Mouse (Mus musculus): ENCODE measurements at regions not wholly inside any gene's neighbourhood (a gene's known extent, or its start where the extent isn't known, plus 50 kb on each side); places are given as distances from the start of the nearest gene placed in this dataset.
"Not testable (repeated sequence)": the region's sequence is repeated elsewhere in the genome, so short reads cannot be mapped to it uniquely, and the experiment has no call there.

DNA sequence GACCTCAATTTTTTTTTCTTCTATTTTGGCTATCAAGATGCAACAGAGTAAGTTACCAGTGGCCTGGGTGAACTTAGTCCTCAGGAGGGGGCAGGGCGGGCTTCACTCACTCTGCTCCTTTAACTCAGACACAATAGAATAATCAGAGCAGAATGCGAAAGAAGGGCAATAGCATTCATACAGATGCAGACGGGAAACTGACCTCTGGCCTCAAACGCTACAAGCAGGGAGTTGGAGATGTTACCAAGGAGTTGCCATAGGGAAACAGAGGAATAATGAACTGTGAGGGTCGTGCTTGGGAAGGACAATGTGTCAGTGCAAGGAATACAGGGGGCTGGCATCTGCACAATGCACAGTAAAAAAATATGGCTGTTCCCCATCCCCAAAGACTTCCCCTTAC is 116.3 kb downstream of the Cand1 start:
- Histone ChIP-seq H3K36me3 (ENCODE audit: control insufficient read depth, insufficient read depth, low read length) (no peaks in the 10 kb centered on the region), H3K4me3 (ENCODE audit: low read depth, low read length) (no peak overlapping the region), H3K9ac (replicated peaks; ENCODE audit: low read depth, low read length) (no peak overlapping the region), H3K9me3 (ENCODE audit: control insufficient read depth, low read length) (no peaks in the 10 kb centered on the region), H3K4me1 (ENCODE audit: control insufficient read depth, insufficient read depth, low read length) (no peaks in the 10 kb centered on the region), H3K4me2 (ENCODE audit: low read depth, low read length) (no peak overlapping the region), H3K27ac (ENCODE audit: low read depth, low read length) (no peak overlapping the region), H3K27me3 (ENCODE audit: control insufficient read depth, insufficient read depth, low read length) (no peaks in the 10 kb centered on the region)
- ATAC-seq (ENCODE audit: low read depth): no peak
- 16% methylated on average over 5 of the region's 5 CpGs for WGBS

DNA sequence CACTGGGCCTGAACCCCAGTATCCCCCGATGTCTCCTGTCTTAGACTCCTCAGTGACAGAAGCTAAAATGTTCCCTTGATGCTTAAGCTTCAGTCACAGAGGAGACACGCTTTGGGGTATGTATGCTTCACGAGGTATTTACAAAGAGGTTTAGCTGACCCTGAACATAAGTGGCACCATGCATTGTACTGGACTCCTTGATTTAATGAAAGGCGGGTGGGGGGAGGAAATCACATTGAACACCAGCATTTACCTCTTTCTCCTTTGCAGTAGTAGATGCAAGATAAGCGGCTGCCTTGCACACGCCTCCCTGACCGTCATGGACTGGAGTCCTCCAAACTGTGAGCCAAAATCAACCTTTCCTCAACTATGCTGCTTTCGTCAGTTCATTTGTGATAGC is 117.5 kb downstream of the Cand1 start:
- Histone ChIP-seq H3K9me3 (ENCODE audit: control insufficient read depth, low read length) (no peaks in the 10 kb centered on the region), H3K36me3 (ENCODE audit: control insufficient read depth, insufficient read depth, low read length) (no peaks in the 10 kb centered on the region), H3K4me3 (ENCODE audit: low read depth, low read length) (no peak overlapping the region), H3K27me3 (ENCODE audit: control insufficient read depth, insufficient read depth, low read length) (no peaks in the 10 kb centered on the region), H3K27ac (ENCODE audit: low read depth, low read length) (no peak overlapping the region), H3K9ac (replicated peaks; ENCODE audit: low read depth, low read length) (no peak overlapping the region), H3K4me2 (ENCODE audit: low read depth, low read length) (no peak overlapping the region), H3K4me1 (ENCODE audit: control insufficient read depth, insufficient read depth, low read length) (no peaks in the 10 kb centered on the region)
- ATAC-seq (ENCODE audit: low read depth): no peak
- 86% methylated on average over 8 of the region's 8 CpGs for WGBS

DNA sequence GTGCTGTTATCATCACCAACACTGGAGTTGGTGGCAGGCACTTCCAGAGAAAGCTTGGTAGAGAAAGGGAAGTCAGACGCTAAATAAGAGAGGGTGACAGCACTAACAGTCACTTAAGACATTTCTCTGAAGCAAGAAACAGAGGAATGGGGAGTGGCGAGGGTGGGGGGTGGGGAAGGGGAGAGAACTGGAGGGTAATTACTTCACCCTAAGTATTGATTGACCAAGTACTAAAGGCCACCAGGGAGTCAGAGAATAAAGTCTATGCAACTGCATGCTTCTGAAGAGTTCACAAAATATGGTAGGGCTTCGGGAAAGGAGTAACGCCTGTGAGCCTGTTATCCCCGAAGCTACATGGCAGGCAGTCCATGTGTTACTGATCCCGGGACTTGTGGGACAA is 118.3 kb downstream of the Cand1 start:
- H3K4me1 ChIP-seq (ENCODE audit: control insufficient read depth, insufficient read depth, low read length): no peaks in the 10 kb centered on the region
- H3K27ac ChIP-seq (ENCODE audit: low read depth, low read length): no peak overlapping the region
- H3K9ac ChIP-seq (replicated peaks; ENCODE audit: low read depth, low read length): no peak overlapping the region
- H3K9me3 ChIP-seq (ENCODE audit: control insufficient read depth, low read length): no peaks in the 10 kb centered on the region
- H3K4me2 ChIP-seq (ENCODE audit: low read depth, low read length): no peak overlapping the region
- H3K27me3 ChIP-seq (ENCODE audit: control insufficient read depth, insufficient read depth, low read length): no peaks in the 10 kb centered on the region
- 67% methylated on average over 6 of the region's 6 CpGs for WGBS
- no peak for ATAC-seq (ENCODE audit: low read depth)
- H3K36me3 ChIP-seq (ENCODE audit: control insufficient read depth, insufficient read depth, low read length): no peaks in the 10 kb centered on the region
- no peak overlapping the region for H3K4me3 ChIP-seq (ENCODE audit: low read depth, low read length)

DNA sequence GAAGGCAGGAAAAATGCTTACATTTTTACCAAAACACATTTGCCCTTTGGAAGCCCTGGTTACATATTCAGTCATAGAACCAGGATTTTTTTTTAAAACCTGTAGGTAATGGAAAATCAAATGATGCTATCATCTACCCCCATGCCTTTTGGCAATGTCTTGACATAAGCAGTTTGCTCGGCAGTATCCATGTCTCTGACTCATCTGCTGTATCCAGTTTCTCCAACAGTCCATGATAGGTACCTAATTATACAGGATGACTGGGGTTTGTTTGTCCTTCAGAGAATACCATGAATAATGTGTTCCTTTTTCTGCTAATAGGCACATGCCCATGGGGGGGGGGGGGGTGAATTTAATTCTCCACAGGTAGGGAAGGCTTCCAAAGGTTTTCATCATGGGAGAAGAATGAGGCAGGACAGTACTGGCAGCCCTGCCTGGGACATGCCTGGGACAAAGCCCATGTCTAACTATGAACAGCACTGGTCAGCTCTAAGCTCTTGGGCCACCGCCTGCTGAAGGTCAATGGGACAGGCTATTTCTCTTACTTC is 122.9 kb downstream of the Cand1 start:
- Histone ChIP-seq H3K27ac (ENCODE audit: low read depth, low read length) (no peak overlapping the region), H3K9me3 (ENCODE audit: control insufficient read depth, low read length) (no peaks in the 10 kb centered on the region), H3K27me3 (ENCODE audit: control insufficient read depth, insufficient read depth, low read length) (no peaks in the 10 kb centered on the region), H3K4me1 (ENCODE audit: control insufficient read depth, insufficient read depth, low read length) (no peaks in the 10 kb centered on the region), H3K9ac (replicated peaks; ENCODE audit: low read depth, low read length) (no peak overlapping the region), H3K4me2 (ENCODE audit: low read depth, low read length) (no peak overlapping the region), H3K36me3 (ENCODE audit: control insufficient read depth, insufficient read depth, low read length) (no peaks in the 10 kb centered on the region), H3K4me3 (ENCODE audit: low read depth, low read length) (no peak overlapping the region)
- WGBS: 77% methylated on average over 2 of the region's 2 CpGs
- ATAC-seq (ENCODE audit: low read depth): no peak

DNA sequence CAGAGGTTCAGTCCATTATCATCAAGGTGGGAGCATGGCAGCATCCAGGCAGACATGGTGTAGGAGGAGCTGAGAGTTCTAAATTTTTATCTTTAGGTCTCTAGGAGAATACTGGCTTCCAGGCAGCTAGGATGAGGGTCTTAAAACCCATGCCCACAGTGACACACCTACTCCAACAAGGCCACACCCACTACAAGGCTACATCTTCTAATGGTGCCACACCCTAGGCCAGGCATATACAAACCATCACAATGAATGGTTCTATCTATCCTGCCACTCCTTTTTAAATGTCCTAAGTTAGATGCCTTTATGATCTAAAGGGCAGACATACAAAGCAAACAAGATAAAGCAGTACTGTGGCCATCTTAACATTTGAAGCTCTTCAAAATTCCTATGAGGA is 124.7 kb downstream of the Cand1 start:
- not testable (repeated sequence) for H3K4me1 ChIP-seq (ENCODE audit: control insufficient read depth, insufficient read depth, low read length); H3K9me3 ChIP-seq (ENCODE audit: control insufficient read depth, low read length); H3K4me3 ChIP-seq (ENCODE audit: low read depth, low read length); H3K27ac ChIP-seq (ENCODE audit: low read depth, low read length); ATAC-seq (ENCODE audit: low read depth); H3K4me2 ChIP-seq (ENCODE audit: low read depth, low read length); H3K9ac ChIP-seq (replicated peaks; ENCODE audit: low read depth, low read length); H3K27me3 ChIP-seq (ENCODE audit: control insufficient read depth, insufficient read depth, low read length); H3K36me3 ChIP-seq (ENCODE audit: control insufficient read depth, insufficient read depth, low read length)

DNA sequence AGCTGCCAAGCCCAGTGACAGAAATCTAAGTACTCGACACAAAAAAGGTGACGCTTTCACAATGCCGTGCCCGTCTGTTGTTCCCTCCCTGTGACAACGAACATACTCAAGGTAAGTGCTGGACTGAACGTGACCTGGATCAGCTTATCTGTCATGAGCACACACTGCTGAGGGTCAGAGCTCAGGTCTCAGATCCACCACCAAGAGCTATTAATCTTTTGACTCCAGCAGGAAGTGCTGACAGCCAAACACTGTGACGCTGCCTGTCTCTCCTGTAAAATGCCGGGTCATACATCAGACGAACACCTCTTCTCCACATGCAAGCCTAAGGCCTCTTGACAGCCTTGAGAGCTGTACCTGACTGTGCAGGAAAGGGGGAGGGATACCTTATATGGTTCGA is 125.2 kb downstream of the Cand1 start:
- no peak overlapping the region for H3K27ac ChIP-seq (ENCODE audit: low read depth, low read length)
- H3K4me3 ChIP-seq (ENCODE audit: low read depth, low read length): no peak overlapping the region
- H3K4me1 ChIP-seq (ENCODE audit: control insufficient read depth, insufficient read depth, low read length): no peaks in the 10 kb centered on the region
- H3K36me3 ChIP-seq (ENCODE audit: control insufficient read depth, insufficient read depth, low read length): no peaks in the 10 kb centered on the region
- H3K27me3 ChIP-seq (ENCODE audit: control insufficient read depth, insufficient read depth, low read length): no peaks in the 10 kb centered on the region
- no peak overlapping the region for H3K9ac ChIP-seq (replicated peaks; ENCODE audit: low read depth, low read length)
- WGBS: 65% methylated on average over 10 of the region's 10 CpGs
- no peak for ATAC-seq (ENCODE audit: low read depth)
- no peak overlapping the region for H3K4me2 ChIP-seq (ENCODE audit: low read depth, low read length)
- no peaks in the 10 kb centered on the region for H3K9me3 ChIP-seq (ENCODE audit: control insufficient read depth, low read length)

DNA sequence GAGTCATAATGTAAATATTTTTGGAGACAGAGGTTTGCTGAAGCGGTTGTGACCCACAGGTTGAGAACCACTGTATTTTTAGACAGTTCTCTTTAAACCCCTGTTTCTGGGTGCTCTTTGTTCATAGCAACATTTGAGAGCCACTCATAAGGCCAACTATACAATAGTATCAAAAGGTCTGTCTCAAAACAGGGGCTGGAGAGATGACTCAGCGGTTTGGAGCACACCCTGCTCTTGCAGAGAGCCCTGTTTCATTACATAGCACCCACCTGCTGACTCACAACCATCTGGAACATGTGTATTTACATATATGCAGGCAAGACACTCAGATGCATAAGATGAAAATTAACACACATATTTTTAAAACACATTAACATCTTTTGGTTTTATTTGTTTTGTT is 128.0 kb downstream of the Cand1 start:
- 87% methylated on average over 2 of the region's 2 CpGs for WGBS
- no peak overlapping the region for H3K9ac ChIP-seq (replicated peaks; ENCODE audit: low read depth, low read length)
- no peaks in the 10 kb centered on the region for H3K9me3 ChIP-seq (ENCODE audit: control insufficient read depth, low read length)
- ATAC-seq (ENCODE audit: low read depth): no peak
- no peak overlapping the region for H3K4me2 ChIP-seq (ENCODE audit: low read depth, low read length)
- no peak overlapping the region for H3K27ac ChIP-seq (ENCODE audit: low read depth, low read length)
- no peak overlapping the region for H3K4me3 ChIP-seq (ENCODE audit: low read depth, low read length)
- H3K36me3 ChIP-seq (ENCODE audit: control insufficient read depth, insufficient read depth, low read length): no peaks in the 10 kb centered on the region
- no peaks in the 10 kb centered on the region for H3K27me3 ChIP-seq (ENCODE audit: control insufficient read depth, insufficient read depth, low read length)
- H3K4me1 ChIP-seq (ENCODE audit: control insufficient read depth, insufficient read depth, low read length): no peaks in the 10 kb centered on the region

DNA sequence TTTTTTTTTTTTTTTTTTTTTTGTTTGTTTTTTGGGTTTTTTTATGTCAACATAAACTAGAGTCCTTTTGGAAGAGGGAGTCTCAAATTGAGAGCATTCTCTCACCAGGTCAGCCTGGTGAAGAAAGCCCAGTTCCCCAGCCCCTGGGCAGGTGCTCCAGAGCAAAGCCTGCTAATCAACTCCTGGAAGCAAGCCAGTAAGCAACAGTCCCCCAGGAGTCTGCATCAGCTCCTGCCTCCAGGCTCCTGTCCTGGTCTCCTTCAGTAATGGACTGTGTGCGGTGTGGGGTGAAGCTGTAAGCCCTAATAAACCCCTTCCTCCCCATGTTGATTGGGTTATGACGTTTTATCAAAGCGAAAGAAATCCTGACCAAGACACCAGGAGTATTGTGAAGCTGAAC is 128.4 kb downstream of the Cand1 start:
- WGBS: 79% methylated on average over 3 of the region's 3 CpGs
- no peaks in the 10 kb centered on the region for H3K27me3 ChIP-seq (ENCODE audit: control insufficient read depth, insufficient read depth, low read length)

DNA sequence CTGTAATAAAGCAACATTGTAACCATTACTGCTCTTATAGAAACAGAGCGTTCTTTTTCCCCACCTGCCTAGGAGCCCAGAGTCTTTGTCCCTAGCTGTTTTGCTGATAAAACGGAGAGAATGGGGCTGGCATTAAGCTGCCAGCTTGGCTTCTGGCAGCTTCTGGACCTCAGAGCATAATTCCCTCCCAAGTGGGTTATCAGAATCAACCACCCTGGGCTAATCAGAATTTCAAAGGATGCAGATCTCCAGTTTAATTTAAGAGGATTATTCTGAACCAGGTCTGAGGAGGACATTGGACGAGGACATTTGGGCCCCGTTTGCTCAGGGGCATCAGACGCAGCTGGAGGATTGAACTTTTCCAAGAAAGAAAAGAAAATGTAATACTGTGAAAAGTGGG is 129.2 kb downstream of the Cand1 start:
- Histone ChIP-seq H3K27me3 (ENCODE audit: control insufficient read depth, insufficient read depth, low read length) (no peaks in the 10 kb centered on the region), H3K4me2 (ENCODE audit: low read depth, low read length) (no peak overlapping the region), H3K4me3 (ENCODE audit: low read depth, low read length) (no peak overlapping the region), H3K36me3 (ENCODE audit: control insufficient read depth, insufficient read depth, low read length) (no peaks in the 10 kb centered on the region), H3K9me3 (ENCODE audit: control insufficient read depth, low read length) (no peaks in the 10 kb centered on the region), H3K9ac (replicated peaks; ENCODE audit: low read depth, low read length) (no peak overlapping the region), H3K27ac (ENCODE audit: low read depth, low read length) (no peak overlapping the region), H3K4me1 (ENCODE audit: control insufficient read depth, insufficient read depth, low read length) (no peaks in the 10 kb centered on the region)
- 38% methylated on average over 5 of the region's 5 CpGs for WGBS
- no peak for ATAC-seq (ENCODE audit: low read depth)

More for the DNA sequence above, 128.4 kb downstream of the Cand1 start:
- Histone ChIP-seq H3K27ac (ENCODE audit: low read depth, low read length) (no peak overlapping the region), H3K36me3 (ENCODE audit: control insufficient read depth, insufficient read depth, low read length) (no peaks in the 10 kb centered on the region), H3K9me3 (ENCODE audit: control insufficient read depth, low read length) (no peaks in the 10 kb centered on the region), H3K4me1 (ENCODE audit: control insufficient read depth, insufficient read depth, low read length) (no peaks in the 10 kb centered on the region), H3K9ac (replicated peaks; ENCODE audit: low read depth, low read length) (no peak overlapping the region), H3K4me3 (ENCODE audit: low read depth, low read length) (no peak overlapping the region), H3K4me2 (ENCODE audit: low read depth, low read length) (no peak overlapping the region)
- no peak for ATAC-seq (ENCODE audit: low read depth)

DNA sequence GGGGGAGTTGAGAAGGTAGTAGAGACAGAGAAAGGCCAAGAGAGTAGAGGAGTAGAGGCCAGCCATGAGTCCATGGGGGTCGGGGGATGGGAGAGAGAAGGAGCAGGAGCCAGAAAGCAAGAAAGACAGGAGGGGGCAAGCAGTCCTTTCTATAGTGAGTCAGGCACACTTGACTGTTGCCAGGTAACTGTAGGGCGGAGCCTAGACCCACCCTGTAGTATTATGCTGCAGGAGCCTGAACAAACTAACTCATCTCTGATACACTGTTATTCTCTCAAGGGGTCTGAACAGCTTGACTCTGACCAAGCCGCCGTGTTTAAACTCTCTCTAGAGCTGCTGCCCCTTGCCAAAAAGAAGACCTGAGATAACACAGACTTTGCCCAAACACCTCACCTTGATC is 130.6 kb downstream of the Cand1 start:
- H3K4me3 ChIP-seq (ENCODE audit: low read depth, low read length): no peak overlapping the region
- WGBS: 74% methylated on average over 4 of the region's 4 CpGs

More for the DNA sequence above, 130.6 kb downstream of the Cand1 start:
- H3K4me1 ChIP-seq (ENCODE audit: control insufficient read depth, insufficient read depth, low read length): no peaks in the 10 kb centered on the region
- no peak overlapping the region for H3K27ac ChIP-seq (ENCODE audit: low read depth, low read length)
- H3K36me3 ChIP-seq (ENCODE audit: control insufficient read depth, insufficient read depth, low read length): no peaks in the 10 kb centered on the region
- no peak for ATAC-seq (ENCODE audit: low read depth)
- no peak overlapping the region for H3K9ac ChIP-seq (replicated peaks; ENCODE audit: low read depth, low read length)
- H3K9me3 ChIP-seq (ENCODE audit: control insufficient read depth, low read length): no peaks in the 10 kb centered on the region; the same call in 1 of the 2 replicates
- H3K27me3 ChIP-seq (ENCODE audit: control insufficient read depth, insufficient read depth, low read length): no peaks in the 10 kb centered on the region
- no peak overlapping the region for H3K4me2 ChIP-seq (ENCODE audit: low read depth, low read length)

All from neural tube, embryonic 14.5 days (tissue).